Mouse (Mus musculus) liver, embryonic 12.5 days (tissue): ENCODE data around the gene Rpl35. TPM values are rescaled to one million over a fixed set of nuclear protein-coding genes. Genes with fewer than 3 reads are reported as not detected.

ENCODE experiments used
- ATAC-seq: fragments of 200-750 bp; cut with Nextera tagmentation; 2 replicates; pipeline ENCODE4 v1.8.0; 2017; ENCODE audit warnings: moderate number of reproducible peaks, mild to moderate bottlenecking, moderate library complexity
- H3K27ac ChIP-seq: fragments of 300-500 bp; sonication (generic); 2 replicates; pipeline ENCODE4 v1.5.1; 2016; ENCODE audit warnings: mild to moderate bottlenecking
- H3K27me3 ChIP-seq: fragments of 300-500 bp; sonication (generic); replicated peaks from 2 replicates; pipeline ENCODE4 v1.6.1; 2016; ENCODE audit warnings: mild to moderate bottlenecking, moderate library complexity
- H3K36me3 ChIP-seq: fragments of 300-500 bp; sonication (generic); 2 replicates; pipeline ENCODE4 v1.6.1; 2016; ENCODE audit warnings: mild to moderate bottlenecking, moderate library complexity
- H3K4me1 ChIP-seq: fragments of 300-500 bp; sonication (generic); 2 replicates; pipeline ENCODE4 v1.6.1; 2016
- H3K4me2 ChIP-seq: fragments of 300-500 bp; sonication (generic); 2 replicates; pipeline ENCODE4 v1.6.1; 2016; ENCODE audit warnings: mild to moderate bottlenecking, moderate library complexity
- H3K4me3 ChIP-seq: fragments of 300-500 bp; sonication (generic); 2 replicates; pipeline ENCODE4 v1.5.1; 2016; ENCODE audit warnings: mild to moderate bottlenecking, moderate library complexity
- H3K9ac ChIP-seq: fragments of 300-500 bp; sonication (generic); 2 replicates; pipeline ENCODE4 v1.6.1; 2016; ENCODE audit warnings: mild to moderate bottlenecking, moderate library complexity
- H3K9me3 ChIP-seq: fragments of 300-500 bp; sonication (generic); replicated peaks from 2 replicates; pipeline ENCODE4 v1.6.1; 2016; ENCODE audit warnings: mild to moderate bottlenecking, moderate library complexity
- WGBS: fragments of 180-500 bp; shearing (Covaris S2); methylation state at CpG from one replicate; pipeline ENCODE4 v1.1.7; 2016; ENCODE audit not compliant: insufficient replicate concordance; 5-methylcytosine and 5-hydroxymethylcytosine counted together
- polyA plus RNA-seq: library from polyadenylated mRNA; unstranded; fragments of >200 nt; fragmentation: Nextera tagmentation; extraction: Ambion mirVana; gene quantifications from 2 replicates; pipeline ENCODE4 v1.2.1, GENCODE M21; 2016

Gene Rpl35
- polyA plus RNA-seq, 1 experiment from 2014 or later, result 1,050 TPM

DNA sequence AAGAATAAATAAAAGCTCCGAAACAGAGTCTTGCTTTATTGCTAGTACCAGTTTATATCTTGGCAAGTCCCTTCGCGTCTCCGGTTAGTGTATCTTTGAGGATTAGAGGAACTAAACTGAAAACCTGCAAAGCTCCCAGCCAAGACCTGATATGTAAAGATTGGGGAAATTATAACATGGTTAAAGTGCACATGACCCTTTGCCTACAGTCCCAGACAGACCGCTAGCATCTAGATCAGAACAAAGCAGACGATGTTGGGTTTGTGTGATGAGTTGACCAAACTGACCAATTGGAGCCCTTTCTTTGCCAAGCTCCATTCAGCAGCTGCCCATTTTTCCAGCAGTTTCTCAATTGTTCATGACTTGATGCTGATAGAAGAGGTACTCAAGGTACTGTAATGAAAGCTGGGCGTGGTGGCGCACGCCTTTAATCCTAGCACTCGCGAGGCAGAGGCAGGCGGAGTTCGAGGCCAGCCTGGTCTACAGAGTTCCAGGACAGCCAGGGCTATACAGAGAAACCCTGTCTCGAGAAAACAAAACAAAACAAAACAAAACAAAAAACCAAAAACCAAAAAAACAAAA, 816 bp upstream of the Rpl35 start:
- H3K27me3 ChIP-seq, result no peaks in the 10 kb centered on the region
- H3K27ac ChIP-seq, result peak overlapping the region; percentile 87
- no peaks in the 10 kb centered on the region for H3K9me3 ChIP-seq
- H3K4me3 ChIP-seq, result peak overlapping the region; percentile 94
- ATAC-seq, result no peak
- peak overlapping the region; percentile 96 for H3K4me2 ChIP-seq
- H3K4me1 ChIP-seq, result peaks cover 76% of the 10 kb centered on the region
- H3K36me3 ChIP-seq, result peaks cover 34% of the 10 kb centered on the region
- no peak overlapping the region; the same call in 1 of the 2 replicates for H3K9ac ChIP-seq
- 66% methylated on average over 14 of the region's 14 CpGs for WGBS

DNA sequence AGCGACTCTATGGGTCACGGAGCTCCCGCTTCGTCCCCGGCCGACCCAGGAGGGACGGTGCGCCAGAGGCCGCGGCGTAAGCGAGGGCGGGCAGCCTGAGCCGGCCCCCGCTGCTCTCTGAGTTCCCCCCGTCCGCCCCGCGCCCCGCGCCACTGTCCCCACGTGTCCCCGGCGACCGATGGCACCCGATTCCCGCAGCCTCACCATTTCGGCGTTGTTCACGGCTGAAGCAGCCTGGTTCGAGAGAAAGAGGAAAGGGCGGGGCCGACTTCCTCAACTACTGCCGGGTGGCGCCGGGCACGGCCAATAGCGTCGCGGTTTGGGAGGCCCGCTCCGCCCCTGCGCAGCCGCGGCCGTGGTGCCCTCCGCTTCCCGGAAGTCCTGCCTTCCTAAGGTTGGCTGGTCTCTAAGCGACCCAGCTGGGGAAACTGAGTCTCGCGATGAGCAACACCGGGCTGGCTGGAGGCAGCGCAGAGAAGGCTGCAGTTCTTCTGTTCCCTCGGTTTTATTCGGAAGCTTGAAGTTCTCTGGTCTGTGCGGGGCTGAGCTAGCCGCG, 466 bp downstream of the Rpl35 start, which contains the start of gene Arpc5l:
TSS of gene Arpc5l (plus strand) at position 469 of the 556 bp plus-strand sequence.
- Histone ChIP-seq H3K4me3 (peak within 1 kb of the TSS; percentile 86), H3K9ac (peak within 1 kb of the TSS; percentile 91), H3K4me2 (peak within 1 kb of the TSS; percentile 96), H3K9me3 (no peaks in the 10 kb centered on the region), H3K36me3 (peaks cover 43% of the 10 kb centered on the region), H3K27me3 (no peaks in the 10 kb centered on the region), H3K27ac (peak within 1 kb of the TSS; percentile 87), H3K4me1 (peaks cover 66% of the 10 kb centered on the region)
- peak; percentile 83 for ATAC-seq
- WGBS, result under 1% methylated on average over 58 of the region's 58 CpGs

DNA sequence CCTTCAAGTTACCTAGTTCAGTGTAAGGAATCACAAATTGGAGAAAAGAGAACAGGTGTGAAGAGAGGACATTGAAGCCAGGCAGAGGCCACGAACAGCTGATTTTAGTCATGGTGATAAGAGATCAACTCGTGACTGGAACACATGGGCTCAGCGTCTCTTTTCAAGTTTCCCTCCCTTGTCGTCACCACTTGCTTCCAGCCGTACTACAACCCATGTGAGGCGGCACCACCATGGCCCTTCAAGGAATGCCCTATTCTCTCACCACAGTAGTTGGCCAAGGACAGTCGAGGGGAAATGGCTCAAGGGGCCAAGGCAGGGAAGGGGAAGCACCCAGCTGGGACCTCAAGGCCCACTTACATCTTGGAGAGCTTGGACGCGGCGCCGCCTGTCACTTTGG, 1.1 kb downstream of the Rpl35 start:
- H3K9ac ChIP-seq, result peak overlapping the region; percentile 91
- peak overlapping the region; percentile 87 for H3K27ac ChIP-seq
- 2% methylated on average over 11 of the region's 11 CpGs for WGBS
- ATAC-seq, result no peak
- H3K4me3 ChIP-seq, result peak overlapping the region; percentile 86
- H3K4me2 ChIP-seq, result peak overlapping the region; percentile 96
- peaks cover 67% of the 10 kb centered on the region for H3K4me1 ChIP-seq
- no peaks in the 10 kb centered on the region for H3K27me3 ChIP-seq
- no peaks in the 10 kb centered on the region for H3K9me3 ChIP-seq
- H3K36me3 ChIP-seq, result peaks cover 49% of the 10 kb centered on the region

DNA sequence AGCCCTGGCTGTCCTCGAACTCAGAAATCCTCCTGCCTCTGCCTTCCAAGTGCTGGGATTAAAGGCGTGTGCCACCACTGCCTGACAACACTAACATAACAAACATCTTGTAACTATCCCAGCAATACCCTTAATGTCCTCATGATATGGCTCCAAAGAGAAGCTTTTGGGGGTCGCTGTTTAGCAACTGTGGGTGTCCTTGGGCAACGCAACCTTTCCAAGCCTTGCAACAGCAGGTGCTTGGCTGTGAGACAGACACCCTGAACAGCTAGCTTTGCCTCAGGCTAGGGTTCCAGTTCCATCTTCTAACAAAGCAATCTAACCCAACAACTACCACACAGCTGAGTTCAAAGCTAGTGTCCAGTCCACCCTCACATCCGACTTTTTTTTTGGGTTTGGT, 1.9 kb downstream of the Rpl35 start:
- Histone ChIP-seq H3K27me3 (no peaks in the 10 kb centered on the region), H3K27ac (peak overlapping the region; percentile 87), H3K9ac (peak overlapping the region; percentile 91), H3K9me3 (no peaks in the 10 kb centered on the region), H3K4me2 (peak overlapping the region; percentile 96), H3K4me1 (peaks cover 65% of the 10 kb centered on the region), H3K36me3 (peaks cover 49% of the 10 kb centered on the region), H3K4me3 (peak overlapping the region; percentile 86)
- ATAC-seq, result no peak
- WGBS, result 19% methylated on average over 5 of the region's 5 CpGs

DNA sequence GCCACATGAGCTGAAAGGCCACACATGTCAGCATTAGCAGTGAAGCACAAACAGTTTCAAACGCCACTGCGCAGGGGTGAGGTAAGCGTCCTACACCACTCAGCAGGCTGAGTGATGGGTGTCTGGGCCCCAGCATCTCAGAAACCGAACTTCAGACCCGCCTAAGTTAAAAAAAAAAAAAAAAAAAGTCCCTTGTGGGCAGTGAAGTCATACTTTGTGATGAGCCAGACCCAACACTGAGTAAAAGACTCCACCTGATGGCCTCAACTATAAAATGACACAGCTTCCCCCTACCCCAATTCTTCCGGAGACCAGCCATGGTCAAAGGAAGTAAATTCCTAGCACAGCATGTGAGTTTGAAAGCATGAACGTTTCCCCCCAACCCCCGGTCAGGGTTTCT, 2.3 kb downstream of the Rpl35 start:
- H3K27me3 ChIP-seq, result no peaks in the 10 kb centered on the region
- no peak for ATAC-seq
- peaks cover 49% of the 10 kb centered on the region for H3K36me3 ChIP-seq
- peak overlapping the region; percentile 86 for H3K4me3 ChIP-seq
- H3K4me1 ChIP-seq, result peaks cover 67% of the 10 kb centered on the region
- H3K9ac ChIP-seq, result peak overlapping the region; percentile 91
- peak overlapping the region; percentile 96 for H3K4me2 ChIP-seq
- peak overlapping the region; percentile 87 for H3K27ac ChIP-seq
- 20% methylated on average over 8 of the region's 8 CpGs for WGBS
- no peaks in the 10 kb centered on the region for H3K9me3 ChIP-seq

DNA sequence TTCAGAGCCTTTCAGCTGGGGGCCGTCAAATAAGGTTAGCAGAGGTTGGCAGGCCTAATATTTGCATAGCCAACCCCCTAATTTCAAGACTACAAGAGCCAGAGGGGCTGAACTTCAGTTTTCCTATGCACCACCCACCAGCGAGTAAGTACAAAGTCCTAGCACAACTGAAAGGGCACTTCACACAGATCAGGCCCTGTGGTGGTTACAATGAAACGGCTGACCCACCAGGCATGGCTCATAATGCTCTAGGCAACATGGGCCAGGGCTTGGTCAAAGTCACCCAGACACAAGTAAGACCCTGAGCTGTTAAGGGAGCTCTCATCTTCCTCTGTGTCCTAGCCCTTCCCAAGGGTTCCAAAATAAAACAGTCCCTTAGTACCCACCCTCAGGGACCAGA, 3.6 kb downstream of the Rpl35 start:
- 59% methylated on average over 3 of the region's 3 CpGs for WGBS
- peak overlapping the region; percentile 87 for H3K27ac ChIP-seq
- peak overlapping the region; percentile 96 for H3K4me2 ChIP-seq
- H3K27me3 ChIP-seq, result no peaks in the 10 kb centered on the region; the same call in 1 of the 2 replicates
- H3K4me3 ChIP-seq, result peak overlapping the region; percentile 86
- no peak for ATAC-seq
- H3K9ac ChIP-seq, result peak overlapping the region; percentile 57
- no peaks in the 10 kb centered on the region for H3K9me3 ChIP-seq
- peaks cover 69% of the 10 kb centered on the region for H3K4me1 ChIP-seq
- peaks cover 49% of the 10 kb centered on the region for H3K36me3 ChIP-seq

DNA sequence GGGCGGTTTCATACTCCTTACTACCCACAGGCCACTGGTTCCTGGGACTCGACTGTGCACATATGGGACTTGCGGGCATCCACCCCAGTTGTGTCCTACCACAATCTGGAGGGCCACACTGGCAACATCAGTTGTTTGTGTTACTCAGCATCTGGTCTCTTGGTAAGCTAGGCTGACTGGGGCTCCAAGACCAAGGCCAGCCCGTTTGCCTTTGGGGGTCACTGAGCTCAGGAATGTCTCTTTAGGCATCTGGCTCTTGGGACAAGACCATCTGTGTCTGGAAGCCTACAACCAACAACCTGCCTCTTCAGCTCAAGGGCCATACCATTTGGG, 4.9 kb downstream of the Rpl35 start:
- 74% methylated on average over 4 of the region's 4 CpGs for WGBS
- H3K27me3 ChIP-seq, result no peaks in the 10 kb centered on the region; the same call in 1 of the 2 replicates
- no peak overlapping the region for H3K4me3 ChIP-seq
- peaks cover 60% of the 10 kb centered on the region for H3K4me1 ChIP-seq
- no peak for ATAC-seq
- H3K9ac ChIP-seq, result no peak overlapping the region
- H3K36me3 ChIP-seq, result peaks cover 49% of the 10 kb centered on the region
- no peak overlapping the region for H3K4me2 ChIP-seq
- no peaks in the 10 kb centered on the region for H3K9me3 ChIP-seq
- 0 out of 2 replicates have a peak overlapping the region, but pooled peaks have one; percentile 63 for H3K27ac ChIP-seq

DNA sequence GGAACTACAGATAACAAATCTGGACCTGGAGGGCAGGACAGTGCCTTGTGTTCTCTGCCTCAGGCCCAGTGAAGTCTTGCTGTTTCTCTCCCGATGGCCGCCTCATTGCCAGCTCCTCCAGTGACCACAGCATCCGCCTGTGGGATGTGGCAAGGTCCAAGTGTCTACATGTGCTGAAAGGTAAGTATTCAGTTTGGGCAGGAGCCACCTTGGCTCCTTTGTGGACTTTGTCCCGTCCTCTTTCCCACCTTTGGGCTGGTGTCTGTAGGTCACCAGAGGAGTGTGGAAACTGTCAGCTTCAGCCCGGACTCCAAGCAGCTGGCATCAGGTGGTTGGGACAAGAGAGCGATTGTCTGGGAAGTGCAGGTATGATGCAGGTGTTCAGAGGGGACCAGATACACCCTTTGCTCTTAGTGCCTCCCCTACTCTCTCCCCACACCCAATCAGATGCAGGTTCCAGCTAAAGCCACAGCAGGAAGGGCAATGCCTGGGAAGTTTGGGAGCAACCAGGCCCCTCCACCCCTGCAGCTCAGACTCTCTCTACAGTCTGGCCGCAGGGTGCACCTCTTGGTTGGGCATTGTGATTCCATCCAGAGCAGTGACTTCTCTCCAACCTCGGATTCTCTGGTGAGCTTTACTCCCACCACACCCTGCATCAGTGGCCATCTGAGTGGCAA, 5.4 kb downstream of the Rpl35 start:
- Histone ChIP-seq H3K4me3 (no peak overlapping the region), H3K9ac (no peak overlapping the region), H3K4me2 (no peak overlapping the region), H3K9me3 (no peaks in the 10 kb centered on the region), H3K27ac (peak overlapping the region; percentile 63), H3K4me1 (peaks cover 60% of the 10 kb centered on the region), H3K27me3 (no peaks in the 10 kb centered on the region; the same call in 1 of the 2 replicates), H3K36me3 (peaks cover 49% of the 10 kb centered on the region)
- WGBS, result 58% methylated on average over 8 of the region's 8 CpGs
- no peak for ATAC-seq

DNA sequence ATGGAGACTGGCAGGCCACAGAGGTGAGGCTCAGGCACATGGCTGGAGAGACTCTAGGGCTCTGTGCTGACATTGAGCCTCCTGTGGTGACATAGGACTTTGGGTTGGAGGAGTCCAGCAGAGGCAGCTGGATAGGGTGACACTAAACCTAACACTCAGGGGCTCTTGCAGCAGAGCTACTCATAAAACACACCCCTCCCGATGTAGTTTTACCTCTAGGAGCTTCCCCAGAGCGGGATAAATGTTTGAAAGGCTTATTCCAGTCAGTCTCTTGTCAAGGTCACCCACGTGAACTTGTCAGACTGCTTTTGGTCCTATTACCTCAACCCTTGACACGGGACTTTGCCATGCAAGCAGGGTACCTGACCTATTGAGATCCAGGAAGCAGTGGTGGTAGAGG, 6.0 kb downstream of the Rpl35 start:
- ATAC-seq, result no peak
- peak overlapping the region; percentile 63 for H3K27ac ChIP-seq

DNA sequence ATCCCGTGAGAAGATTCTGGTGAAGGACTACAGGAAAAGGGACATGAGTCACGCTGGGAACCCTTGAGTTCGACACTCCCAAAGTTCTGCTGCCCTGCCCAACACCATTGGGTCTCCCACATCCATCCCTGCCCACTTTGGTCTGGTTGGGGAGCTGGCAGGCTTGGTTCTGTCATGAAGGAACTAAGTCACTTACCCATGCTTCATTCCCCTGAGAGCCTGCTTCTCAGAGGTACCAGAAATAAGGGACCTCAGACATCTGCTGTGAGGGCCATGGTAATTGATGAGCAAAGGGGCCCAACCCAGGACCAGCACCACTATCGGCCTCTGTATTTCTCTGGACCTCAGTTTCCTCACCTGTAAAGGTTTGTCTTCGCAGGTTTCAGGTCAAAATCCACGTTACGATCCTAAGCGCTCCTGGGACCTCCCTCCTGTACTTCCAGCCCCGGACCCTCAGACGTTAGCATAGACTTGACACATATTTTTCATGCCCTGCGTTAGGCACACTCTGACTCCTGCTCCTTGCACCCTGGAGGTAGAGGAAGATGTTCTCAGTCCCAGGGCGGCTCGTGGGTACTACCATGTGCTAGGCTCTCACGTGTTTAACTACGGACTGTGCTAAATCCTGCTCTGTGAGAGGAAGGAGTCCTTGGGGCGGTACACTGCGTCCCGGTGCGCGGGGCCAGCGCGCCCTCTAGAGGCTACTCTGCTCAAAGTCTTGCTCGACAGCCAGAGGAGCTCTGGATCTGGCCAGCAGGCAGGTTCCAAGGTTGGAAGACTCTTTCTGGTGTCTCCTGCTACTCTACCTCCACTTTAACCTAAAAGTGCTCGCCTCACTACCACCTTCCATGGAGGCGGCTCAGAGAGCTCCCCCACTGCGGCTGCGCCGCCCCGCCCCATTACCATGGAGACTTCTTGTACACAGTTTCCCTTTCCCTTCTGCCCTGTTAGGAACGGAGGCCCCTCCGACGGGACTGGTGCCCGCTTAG, 7.7 kb downstream of the Rpl35 start, which contains the start of gene Wdr38:
TSS of gene Wdr38 (plus strand) at position 91 of the 989 bp plus-strand sequence.
- ATAC-seq, result peak; percentile 87
- Histone ChIP-seq H3K4me3 (peak within 1 kb of the TSS; percentile 62), H3K4me2 (peak within 1 kb of the TSS; percentile 77), H3K9me3 (no peaks in the 10 kb centered on the region), H3K36me3 (peaks cover 33% of the 10 kb centered on the region), H3K27me3 (no peaks in the 10 kb centered on the region; the same call in 1 of the 2 replicates), H3K9ac (peak within 1 kb of the TSS; percentile 71), H3K27ac (peak within 1 kb of the TSS; percentile 63), H3K4me1 (peaks cover 41% of the 10 kb centered on the region)
- WGBS, result 12% methylated on average over 33 of the region's 33 CpGs

More for the DNA sequence above, 6.0 kb downstream of the Rpl35 start:
- Histone ChIP-seq H3K9ac (peak overlapping the region; percentile 71; the same call in 1 of the 2 replicates), H3K27me3 (no peaks in the 10 kb centered on the region; the same call in 1 of the 2 replicates), H3K36me3 (peaks cover 49% of the 10 kb centered on the region), H3K4me1 (peaks cover 58% of the 10 kb centered on the region), H3K4me2 (no peak overlapping the region), H3K9me3 (no peaks in the 10 kb centered on the region), H3K4me3 (no peak overlapping the region)
- 37% methylated on average over 4 of the region's 4 CpGs for WGBS

DNA sequence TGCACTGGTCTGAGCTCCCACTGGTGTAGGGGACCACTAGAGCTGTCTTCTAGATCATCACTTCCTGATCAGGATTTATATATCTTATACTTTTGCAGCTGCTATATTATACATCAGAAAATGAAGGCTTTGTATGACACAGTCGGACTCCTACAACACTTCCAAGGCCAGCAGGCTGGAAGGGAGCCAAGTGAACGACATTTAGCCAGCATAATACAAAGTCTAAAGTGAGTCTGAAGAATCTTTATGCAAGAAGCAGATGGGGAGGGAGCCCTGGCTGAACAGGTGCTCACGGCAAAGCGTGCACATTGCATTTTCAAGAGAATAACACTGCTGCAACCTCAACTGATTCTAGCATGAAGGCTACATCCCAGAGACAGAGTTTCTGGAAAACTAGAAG, 13.0 kb downstream of the Rpl35 start:
- Histone ChIP-seq H3K27me3 (no peaks in the 10 kb centered on the region; the same call in 1 of the 2 replicates), H3K4me1 (peaks cover 50% of the 10 kb centered on the region), H3K9ac (no peak overlapping the region), H3K9me3 (no peaks in the 10 kb centered on the region), H3K27ac (no peak overlapping the region), H3K4me3 (no peak overlapping the region), H3K4me2 (no peak overlapping the region), H3K36me3 (no peaks in the 10 kb centered on the region)
- 69% methylated on average over 4 of the region's 4 CpGs for whole genome bisulfite sequencing
- no peak for ATAC-seq
